Mouse (Mus musculus) ES-CJ7 (cell line): ENCODE measurements at regions not wholly inside any gene's neighbourhood (a gene's known extent, or its start where the extent isn't known, plus 50 kb on each side); places are given as distances from the start of the nearest gene placed in this dataset.

ENCODE experiments used
- DNase-seq: peaks from one replicate; pipeline ENCODE4 v3.0.0; 2011; ENCODE audit warnings: low read depth, low spot score

GRCm38 (mm10) chr3:147178746-147179145, 326.6 kb downstream of the Ttll7 start:
- no peak for DNase-seq

- DNase-seq, result no peak
Measured at GRCm38 (mm10) chr3:147180711-147181110, 328.5 kb downstream of the Ttll7 start.

- DNase-seq, result peak; percentile 93
Measured at GRCm38 (mm10) chr3:147181501-147182365, 329.6 kb downstream of the Ttll7 start.

GRCm38 (mm10) chr3:147182366-147182875, 330.3 kb downstream of the Ttll7 start:
- DNase-seq, result no peak

GRCm38 (mm10) chr3:147183656-147184290, 331.6 kb downstream of the Ttll7 start:
- DNase-seq, result no peak

- DNase-seq, result no peak
Measured at GRCm38 (mm10) chr3:147189737-147190136, 337.6 kb downstream of the Ttll7 start.

- DNase-seq, result no peak
Measured at GRCm38 (mm10) chr3:147196626-147197025, 344.5 kb downstream of the Ttll7 start.

- peak; percentile 44 for DNase-seq
Measured at GRCm38 (mm10) chr3:147197215-147197614, 345.0 kb downstream of the Ttll7 start.

GRCm38 (mm10) chr3:147211127-147211940, 359.2 kb downstream of the Ttll7 start:
- no peak for DNase-seq

GRCm38 (mm10) chr3:147228663-147229062, 376.5 kb downstream of the Ttll7 start:
- DNase-seq, result no peak

GRCm38 (mm10) chr3:147230594-147230993, 378.4 kb downstream of the Ttll7 start:
- no peak for DNase-seq

- no peak for DNase-seq
Measured at GRCm38 (mm10) chr3:147238398-147238797, 386.2 kb downstream of the Ttll7 start.

- no peak for DNase-seq
Measured at GRCm38 (mm10) chr3:147240651-147241050, 388.5 kb downstream of the Ttll7 start.

GRCm38 (mm10) chr3:147244911-147245430, 392.8 kb downstream of the Ttll7 start:
- no peak for DNase-seq

GRCm38 (mm10) chr3:147246141-147246540, 394.0 kb downstream of the Ttll7 start:
- no peak for DNase-seq

- DNase-seq, result no peak
Measured at GRCm38 (mm10) chr3:147249466-147249865, 397.3 kb downstream of the Ttll7 start.

GRCm38 (mm10) chr3:147249906-147250305, 397.7 kb downstream of the Ttll7 start:
- no peak for DNase-seq

- no peak for DNase-seq
Measured at GRCm38 (mm10) chr3:147252226-147252788, 400.1 kb downstream of the Ttll7 start.

GRCm38 (mm10) chr3:147252812-147253211, 400.6 kb downstream of the Ttll7 start:
- peak; percentile 2 for DNase-seq

GRCm38 (mm10) chr3:147254454-147254853, 402.3 kb downstream of the Ttll7 start:
- no peak for DNase-seq

GRCm38 (mm10) chr3:147260958-147261595, 408.9 kb downstream of the Ttll7 start:
- DNase-seq, result no peak
